Comparison of ENCODE assay signal across 18 mouse cellular contexts in the genomic region with DNA sequence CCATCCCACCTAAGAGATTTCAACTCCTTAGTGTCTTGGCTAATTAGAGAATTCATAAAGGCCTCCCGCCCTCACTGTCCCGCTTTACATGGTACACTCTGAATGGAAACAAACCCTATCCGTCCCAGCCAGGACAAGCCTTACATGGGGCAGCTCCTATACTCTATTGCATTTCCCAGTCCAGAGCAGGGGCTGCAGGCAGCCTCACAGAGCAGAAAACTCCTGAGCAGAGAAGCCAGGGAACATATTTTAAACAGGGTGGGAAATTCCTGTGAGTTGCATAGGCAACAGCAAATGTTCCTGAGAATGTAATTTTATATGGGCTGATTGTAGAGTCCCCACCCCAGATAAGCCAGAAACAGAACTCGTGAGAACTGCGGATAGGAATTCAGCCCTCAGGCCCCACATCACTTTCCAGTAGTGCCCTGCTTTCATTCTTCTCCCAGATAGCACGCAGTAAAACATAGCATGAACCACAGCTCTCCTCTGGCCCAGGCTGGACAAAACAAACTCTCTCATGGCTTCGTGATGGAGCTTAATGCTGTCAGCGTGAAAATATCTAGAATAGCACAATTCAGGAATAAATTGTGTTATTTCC.
A peak's percentile ranks its signal among the peaks of the same experiment; 100 is the strongest.
DNase-seq lines count a peak whose midpoint lies in the region; ATAC-seq and TF ChIP-seq lines count a peak whose summit lies in the region.
"Had no signal": no experiment of that assay in that cellular context is flagged by ENCODE, and none has a peak within 500 bp of the region (broad histone marks: within the 10 kb centered on the region; RNA-seq: fewer than 3 reads in every experiment).

No protein-coding gene starts in this region.

- TF ChIP-seq POLR2A in heart, adult 2 months (IDR thresholded peaks at IDR 0.05; ENCODE audit: insufficient read depth, low read depth, low read length) = no peak

- ATAC-seq in heart, embryonic 13.5 days (ENCODE audit: extremely low read depth, insufficient number of reproducible peaks, low FRiP score, low TSS enrichment) = no peak; the same call in 1 of the 2 replicates
- ATAC-seq in midbrain, embryonic 13.5 days = no peak
- 0 out of 2 replicates have a peak, but pooled peaks have one; percentile 55 for ATAC-seq in embryonic facial prominence, embryonic 14.5 days (ENCODE audit: low read depth)
- no peak for ATAC-seq in limb, embryonic 15.5 days (ENCODE audit: insufficient number of reproducible peaks, low FRiP score, low TSS enrichment, low read depth)
- ATAC-seq: forebrain, embryonic 13.5 days; inflammation-experienced regulatory T-cells, adult 6 months had no signal

- H3K4me1 ChIP-seq in heart, embryonic 13.5 days = peaks cover 14% of the 10 kb centered on the region
- H3K4me1 ChIP-seq in heart, adult 2 months (ENCODE audit: control insufficient read depth, insufficient read depth, low read length) = no peaks in the 10 kb centered on the region
- peaks cover 11% of the 10 kb centered on the region for H3K4me1 ChIP-seq in midbrain, embryonic 10.5 days
- H3K4me1 ChIP-seq in midbrain, embryonic 13.5 days (replicated peaks) = peaks cover 10% of the 10 kb centered on the region
- peaks cover 3% of the 10 kb centered on the region; the same call in 1 of the 2 replicates for H3K4me1 ChIP-seq in embryonic facial prominence, embryonic 14.5 days (ENCODE audit: control insufficient read depth, insufficient read depth, low read length)
- H3K4me1 ChIP-seq in limb, embryonic 15.5 days = peaks cover 23% of the 10 kb centered on the region
- H3K4me1 ChIP-seq: lung, embryonic 15.5 days had no signal

- 44% methylated on average over 8 of the region's 8 CpGs for WGBS in heart, embryonic 13.5 days
- 59% methylated on average over 8 of the region's 8 CpGs for WGBS in heart, adult 2 months
- WGBS in midbrain, embryonic 10.5 days = 86% methylated on average over 8 of the region's 8 CpGs
- 83% methylated on average over 8 of the region's 8 CpGs for WGBS in midbrain, embryonic 13.5 days
- 57% methylated on average over 8 of the region's 8 CpGs for WGBS in embryonic facial prominence, embryonic 14.5 days
- 59% methylated on average over 8 of the region's 8 CpGs for WGBS in limb, embryonic 15.5 days

- H3K9me3 ChIP-seq in heart, embryonic 13.5 days = no peaks in the 10 kb centered on the region
- no peaks in the 10 kb centered on the region for H3K9me3 ChIP-seq in midbrain, embryonic 10.5 days (replicated peaks)
- no peaks in the 10 kb centered on the region for H3K9me3 ChIP-seq in midbrain, embryonic 13.5 days
- no peaks in the 10 kb centered on the region for H3K9me3 ChIP-seq in embryonic facial prominence, embryonic 14.5 days (ENCODE audit: control insufficient read depth, low read length)
- H3K9me3 ChIP-seq in limb, embryonic 15.5 days = no peaks in the 10 kb centered on the region
- H3K9me3 ChIP-seq: forebrain, embryonic 13.5 days; lung, embryonic 15.5 days had no signal

- no peak overlapping the region for H3K9ac ChIP-seq in heart, embryonic 13.5 days
- no peak overlapping the region for H3K9ac ChIP-seq in heart, adult 2 months (ENCODE audit: low read depth, low read length)
- no peak overlapping the region for H3K9ac ChIP-seq in midbrain, embryonic 13.5 days (replicated peaks)
- H3K9ac ChIP-seq in embryonic facial prominence, embryonic 14.5 days (ENCODE audit: low read depth, low read length) = no peak overlapping the region
- no peak overlapping the region for H3K9ac ChIP-seq in limb, embryonic 15.5 days
- H3K9ac ChIP-seq: forebrain, embryonic 13.5 days; liver, embryonic 14.5 days; lung, embryonic 15.5 days had no signal

- TF ChIP-seq EP300 in heart, adult 2 months (IDR thresholded peaks at IDR 0.05; ENCODE audit: insufficient read depth, low read depth, low read length) = no peak

- no peaks in the 10 kb centered on the region for H3K36me3 ChIP-seq in heart, embryonic 13.5 days
- H3K36me3 ChIP-seq in heart, adult 2 months (ENCODE audit: control insufficient read depth, insufficient read depth, low read length) = no peaks in the 10 kb centered on the region
- H3K36me3 ChIP-seq in midbrain, embryonic 10.5 days = no peaks in the 10 kb centered on the region
- no peaks in the 10 kb centered on the region for H3K36me3 ChIP-seq in midbrain, embryonic 13.5 days
- H3K36me3 ChIP-seq in embryonic facial prominence, embryonic 14.5 days (ENCODE audit: control insufficient read depth, insufficient read depth, low read length) = no peaks in the 10 kb centered on the region
- H3K36me3 ChIP-seq in limb, embryonic 15.5 days = no peaks in the 10 kb centered on the region
- H3K36me3 ChIP-seq: lung, embryonic 15.5 days had no signal

- no peak overlapping the region for H3K4me2 ChIP-seq in heart, embryonic 13.5 days
- no peak overlapping the region for H3K4me2 ChIP-seq in midbrain, embryonic 13.5 days (replicated peaks)
- H3K4me2 ChIP-seq in embryonic facial prominence, embryonic 14.5 days (ENCODE audit: low read depth, low read length) = no peak overlapping the region
- H3K4me2 ChIP-seq in limb, embryonic 15.5 days = no peak overlapping the region
- H3K4me2 ChIP-seq: forebrain, embryonic 13.5 days; lung, embryonic 15.5 days; midbrain, embryonic 11.5 days had no signal

- no peak for TF ChIP-seq CTCF in heart, adult 2 months (IDR thresholded peaks at IDR 0.05)

- intact Hi-C loops in heart, adult 2 months (cut with DNase I) = no loop called here

- H3K27me3 ChIP-seq in heart, embryonic 13.5 days (replicated peaks) = no peaks in the 10 kb centered on the region
- no peaks in the 10 kb centered on the region for H3K27me3 ChIP-seq in heart, adult 2 months (ENCODE audit: control insufficient read depth, insufficient read depth, low read length)
- H3K27me3 ChIP-seq in midbrain, embryonic 10.5 days (ENCODE audit: low read depth, poor library complexity, severe bottlenecking) = no peaks in the 10 kb centered on the region
- no peaks in the 10 kb centered on the region for H3K27me3 ChIP-seq in midbrain, embryonic 13.5 days
- no peaks in the 10 kb centered on the region for H3K27me3 ChIP-seq in embryonic facial prominence, embryonic 14.5 days (replicated peaks; ENCODE audit: control insufficient read depth, insufficient read depth, low read length)
- peaks cover 7% of the 10 kb centered on the region; the same call in 1 of the 2 replicates for H3K27me3 ChIP-seq in limb, embryonic 15.5 days
- H3K27me3 ChIP-seq: forebrain, embryonic 13.5 days; lung, embryonic 15.5 days had no signal

- no peaks in the 10 kb centered on the region for H3K79me2 ChIP-seq in heart, adult 2 months (replicated peaks; ENCODE audit: control insufficient read depth, insufficient read depth, low read length)

- H3K4me3 ChIP-seq in heart, embryonic 13.5 days = no peak overlapping the region
- no peak overlapping the region for H3K4me3 ChIP-seq in heart, adult 2 months
- H3K4me3 ChIP-seq in midbrain, embryonic 10.5 days = no peak overlapping the region
- no peak overlapping the region for H3K4me3 ChIP-seq in midbrain, embryonic 13.5 days (replicated peaks)
- H3K4me3 ChIP-seq in embryonic facial prominence, embryonic 14.5 days (ENCODE audit: low read depth, low read length) = no peak overlapping the region
- H3K4me3 ChIP-seq in limb, embryonic 15.5 days = no peak overlapping the region
- H3K4me3 ChIP-seq: forebrain, embryonic 13.5 days; lung, embryonic 15.5 days had no signal

- H3K27ac ChIP-seq in heart, embryonic 13.5 days (replicated peaks) = peak overlapping the region; percentile 84
- no peak overlapping the region for H3K27ac ChIP-seq in heart, adult 2 months
- H3K27ac ChIP-seq in midbrain, embryonic 10.5 days (replicated peaks) = peak overlapping the region; percentile 46
- no peak overlapping the region for H3K27ac ChIP-seq in midbrain, embryonic 13.5 days
- peak overlapping the region; percentile 52 for H3K27ac ChIP-seq in embryonic facial prominence, embryonic 14.5 days (replicated peaks; ENCODE audit: low read depth, low read length)
- peak overlapping the region; percentile 43 for H3K27ac ChIP-seq in limb, embryonic 15.5 days
- H3K27ac ChIP-seq: forebrain, embryonic 13.5 days; liver, embryonic 14.5 days; lung, embryonic 15.5 days; macrophage had no signal

- no peak for DNase-seq in heart, adult 2 months
- DNase-seq in midbrain, embryonic 10.5 days (ENCODE audit: low spot score) = no peak
- DNase-seq in embryonic facial prominence, embryonic 14.5 days (ENCODE audit: low spot score) = no peak
- DNase-seq in adrenal gland, postnatal 14 days = no peak
- DNase-seq: cerebellum, adult 8-10 months; gastrocnemius, postnatal 10 days; kidney, adult 8-10 months; kidney, postnatal 36 days; thymus, postnatal 14 days had no signal

Comparison
In these comparisons a context has a peak if more than half of its experiments do, and no peak if none do; other contexts are left out.
1. H3K27ac ChIP-seq: peak in heart, embryonic 13.5 days (single experiment), midbrain, embryonic 10.5 days (single experiment), embryonic facial prominence, embryonic 14.5 days (single experiment) and limb, embryonic 15.5 days (single experiment); none in heart, adult 2 months (single experiment) and midbrain, embryonic 13.5 days (single experiment).